Comparison of ENCODE assay signal across 7 mouse cellular contexts in genomic region chr9:13246815-13247638, GRCm38 (mm10). TPM values are rescaled to one million over a fixed set of nuclear protein-coding genes. Genes with fewer than 3 reads are reported as not detected.
DNase-seq lines count a peak whose midpoint lies in the region; ATAC-seq lines count a peak whose summit lies in the region.

Gene Ccdc82 (plus strand): TSS chr9:13246955.

- no peaks in the 10 kb centered on the region for H3K36me3 ChIP-seq in intestine, embryonic 16.5 days (ENCODE audit: control insufficient read depth, insufficient read depth, low read length)
- H3K36me3 ChIP-seq in midbrain, embryonic 11.5 days (ENCODE audit: control insufficient read depth, insufficient read depth, low read length): no peaks in the 10 kb centered on the region

- peak; percentile 98 for ATAC-seq in intestine, embryonic 16.5 days
- ATAC-seq in midbrain, embryonic 11.5 days (ENCODE audit: low FRiP score): peak; percentile 98

- H3K9ac ChIP-seq in intestine, embryonic 16.5 days (ENCODE audit: low read depth, low read length): peak within 1 kb of the TSS; percentile 81
- H3K9ac ChIP-seq in midbrain, embryonic 11.5 days (ENCODE audit: low read length): peak within 1 kb of the TSS; percentile 68

- peak; percentile 82 to 86 for DNase-seq in adrenal gland, adult 18-20 months (ENCODE audit: low spot score in 2 of 2)
- DNase-seq in embryo, embryonic 11 days: peak; percentile 95
- DNase-seq in gastrocnemius, postnatal 36 days: peak; percentile 70 to 93
- DNase-seq in left cerebral cortex, postnatal 36 days (ENCODE audit: low spot score in 2 of 2): peak; percentile 73 to 74
- peak; percentile 98 for DNase-seq in midbrain, embryonic 11.5 days (ENCODE audit: low spot score, missing footprints)
- peak; percentile 85 for DNase-seq in skeletal muscle tissue, adult 2 months (ENCODE audit: low read depth, low spot score)

- H3K27me3 ChIP-seq in intestine, embryonic 16.5 days (replicated peaks; ENCODE audit: control insufficient read depth, insufficient read depth, low read length): no peaks in the 10 kb centered on the region
- no peaks in the 10 kb centered on the region for H3K27me3 ChIP-seq in midbrain, embryonic 11.5 days (ENCODE audit: control insufficient read depth, insufficient read depth, low read length)

- WGBS in intestine, embryonic 16.5 days: 3% methylated on average over 33 of the region's 39 CpGs
- WGBS in midbrain, embryonic 11.5 days: 3% methylated on average over 31 of the region's 39 CpGs

- intact Hi-C loops in gastrocnemius, postnatal 36 days (cut with DNase I): loop anchor here (5.0 kb wide), 1 partner anchor 580 kb away; the partner anchor contains the start of genes Cep57 and Fam76b
- intact Hi-C loops in left cerebral cortex, postnatal 36 days (cut with DNase I): loop anchor here (2.0 kb wide), 1 partner anchor 50 kb away; the partner anchor contains the start of gene Maml2

- H3K27ac ChIP-seq in intestine, embryonic 16.5 days (ENCODE audit: low read length): peak within 1 kb of the TSS; percentile 79
- peak within 1 kb of the TSS; percentile 10; the same call in 1 of the 2 replicates for H3K27ac ChIP-seq in midbrain, embryonic 11.5 days (ENCODE audit: low read depth, low read length)

- H3K4me2 ChIP-seq in intestine, embryonic 16.5 days (ENCODE audit: low read depth, low read length): peak within 1 kb of the TSS; percentile 94
- peak within 1 kb of the TSS; percentile 71 for H3K4me2 ChIP-seq in midbrain, embryonic 11.5 days

- no peaks in the 10 kb centered on the region for H3K9me3 ChIP-seq in intestine, embryonic 16.5 days (ENCODE audit: control insufficient read depth, low read length)
- no peaks in the 10 kb centered on the region for H3K9me3 ChIP-seq in midbrain, embryonic 11.5 days (ENCODE audit: control insufficient read depth, low read length)

- peak within 1 kb of the TSS; percentile 69 for H3K4me3 ChIP-seq in intestine, embryonic 16.5 days (ENCODE audit: low read length)
- peak within 1 kb of the TSS; percentile 52 for H3K4me3 ChIP-seq in midbrain, embryonic 11.5 days (ENCODE audit: low read depth, low read length)

- no peaks in the 10 kb centered on the region for H3K4me1 ChIP-seq in intestine, embryonic 16.5 days (ENCODE audit: control insufficient read depth, insufficient read depth, low read length)
- H3K4me1 ChIP-seq in midbrain, embryonic 11.5 days (ENCODE audit: control insufficient read depth, insufficient read depth, low read length): peaks cover 15% of the 10 kb centered on the region

RNA-seq across cellular contexts. Expression of gene Ccdc82, which starts in this region (rescaled TPM):
- 10 to 100 TPM; 14.4 to 15.2 TPM for total RNA-seq in adrenal gland, adult 18-20 months (2021)
- total RNA-seq in gastrocnemius, postnatal 36 days (2021): 1 to 10 TPM; 3.5 to 3.7 TPM
- polyA plus RNA-seq in intestine, embryonic 16.5 days (2015; fragmentation: Nextera tagmentation; extraction: Ambion mirVana): 7.1 and 7.5 TPM in 2 replicates
- 10 to 100 TPM; 13.2 to 18.1 TPM for total RNA-seq in left cerebral cortex, postnatal 36 days (2021)
- polyA plus RNA-seq in midbrain, embryonic 11.5 days (2014; fragmentation: Nextera tagmentation; extraction: Ambion mirVana): 12.8 and 16.0 TPM in 2 replicates

Comparison
In these comparisons a context has a peak if more than half of its experiments do, and no peak if none do; other contexts are left out.
1. Peak in every context shown above with its lines: DNase-seq, ATAC-seq, H3K4me3 ChIP-seq and H3K27ac ChIP-seq.